In genomic region chr19:3846676-3847604, GRCm38 (mm10) we compare ENCODE assay signal across 18 mouse cellular contexts. TPM values are rescaled to one million over a fixed set of nuclear protein-coding genes. Genes with fewer than 3 reads are reported as not detected.
DNase-seq lines count a peak whose midpoint lies in the region; ATAC-seq and TF ChIP-seq lines count a peak whose summit lies in the region.
"Had no signal": no experiment of that assay in that cellular context is flagged by ENCODE, and none has a peak within 500 bp of the region (broad histone marks: within the 10 kb centered on the region; RNA-seq: fewer than 3 reads in every experiment).

No protein-coding gene starts in this region.

- WGBS in intestine, postnatal 0 days: 68% methylated on average over 10 of the region's 10 CpGs
- 78% methylated on average over 10 of the region's 10 CpGs for WGBS in intestine, embryonic 16.5 days
- 61% methylated on average over 10 of the region's 10 CpGs for WGBS in thymus, adult 2 months

- no peaks in the 10 kb centered on the region for H3K36me3 ChIP-seq in intestine, postnatal 0 days (ENCODE audit: control insufficient read depth, insufficient read depth)
- no peaks in the 10 kb centered on the region for H3K36me3 ChIP-seq in intestine, embryonic 16.5 days (ENCODE audit: control insufficient read depth, insufficient read depth, low read length)
- H3K36me3 ChIP-seq in thymus, adult 2 months (ENCODE audit: control insufficient read depth, insufficient read depth, low read length): no peaks in the 10 kb centered on the region
- H3K36me3 ChIP-seq: embryonic facial prominence, embryonic 12.5 days; G1E; hindbrain, embryonic 15.5 days; liver, embryonic 12.5 days; midbrain, embryonic 15.5 days had no signal

- no peak overlapping the region for H3K4me3 ChIP-seq in intestine, postnatal 0 days (ENCODE audit: low read depth, low read length)
- H3K4me3 ChIP-seq in intestine, embryonic 16.5 days (ENCODE audit: low read length): no peak overlapping the region
- H3K4me3 ChIP-seq in thymus, adult 2 months (ENCODE audit: control insufficient read depth, insufficient read depth, low read length): no peak overlapping the region
- no peak overlapping the region for H3K4me3 ChIP-seq in gastrocnemius, adult 2 months
- H3K4me3 ChIP-seq: embryonic facial prominence, embryonic 12.5 days; hindbrain, embryonic 15.5 days; liver, embryonic 12.5 days; midbrain, embryonic 15.5 days had no signal

- peaks cover 5% of the 10 kb centered on the region; the same call in 1 of the 2 replicates for H3K4me1 ChIP-seq in intestine, postnatal 0 days (replicated peaks; ENCODE audit: control insufficient read depth, insufficient read depth, low read length)
- H3K4me1 ChIP-seq in intestine, embryonic 16.5 days (ENCODE audit: control insufficient read depth, insufficient read depth, low read length): peaks cover 15% of the 10 kb centered on the region; the same call in 1 of the 2 replicates
- H3K4me1 ChIP-seq in thymus, adult 2 months (replicated peaks; ENCODE audit: control insufficient read depth, insufficient read depth, low read length): peaks cover 34% of the 10 kb centered on the region

- no peak for TF ChIP-seq CTCF in intestine, postnatal 0 days (IDR thresholded peaks at IDR 0.05; ENCODE audit: low read depth)
- no peak for TF ChIP-seq CTCF in thymus, adult 2 months (IDR thresholded peaks at IDR 0.05; ENCODE audit: borderline replicate concordance, control insufficient read depth, extremely low read depth, insufficient read depth, low read length, poor library complexity)
- TF ChIP-seq CTCF in gastrocnemius, adult 2 months (IDR thresholded peaks at IDR 0.05): no peak

- no peak overlapping the region for H3K9ac ChIP-seq in intestine, postnatal 0 days (ENCODE audit: low read depth, low read length)
- no peak overlapping the region for H3K9ac ChIP-seq in intestine, embryonic 16.5 days (ENCODE audit: low read depth, low read length)
- H3K9ac ChIP-seq: embryonic facial prominence, embryonic 12.5 days; hindbrain, embryonic 15.5 days; liver, embryonic 12.5 days; midbrain, embryonic 15.5 days had no signal

- no peak overlapping the region for H3K4me2 ChIP-seq in intestine, postnatal 0 days (replicated peaks; ENCODE audit: low read depth)
- no peak overlapping the region for H3K4me2 ChIP-seq in intestine, embryonic 16.5 days (ENCODE audit: low read depth, low read length)
- H3K4me2 ChIP-seq: embryonic facial prominence, embryonic 12.5 days; hindbrain, embryonic 15.5 days; liver, embryonic 12.5 days; midbrain, embryonic 15.5 days had no signal

- H3K27ac ChIP-seq in intestine, postnatal 0 days (ENCODE audit: low read depth, low read length): 0 out of 2 replicates have a peak overlapping the region, but pooled peaks have one; percentile 5
- no peak overlapping the region for H3K27ac ChIP-seq in intestine, embryonic 16.5 days (ENCODE audit: low read length)
- peak overlapping the region; percentile 18; the same call in 1 of the 2 replicates for H3K27ac ChIP-seq in thymus, adult 2 months (ENCODE audit: control insufficient read depth, insufficient read depth, low read length)
- no peak overlapping the region for H3K27ac ChIP-seq in gastrocnemius, adult 2 months
- H3K27ac ChIP-seq: embryonic facial prominence, embryonic 12.5 days; hindbrain, embryonic 15.5 days; liver, embryonic 12.5 days; midbrain, embryonic 15.5 days had no signal

- intact Hi-C loops in gastrocnemius, adult 2 months (cut with DNase I): no loop called here

- ATAC-seq in intestine, postnatal 0 days: no peak
- ATAC-seq in intestine, embryonic 16.5 days: no peak
- ATAC-seq: liver, embryonic 12.5 days; midbrain, embryonic 15.5 days had no signal

- H3K9me3 ChIP-seq in intestine, postnatal 0 days (ENCODE audit: control insufficient read depth): no peaks in the 10 kb centered on the region
- H3K9me3 ChIP-seq in intestine, embryonic 16.5 days (ENCODE audit: control insufficient read depth, low read length): no peaks in the 10 kb centered on the region
- H3K9me3 ChIP-seq: embryonic facial prominence, embryonic 12.5 days; G1E; hindbrain, embryonic 15.5 days; liver, embryonic 12.5 days; midbrain, embryonic 15.5 days had no signal

- TF ChIP-seq POLR2A in thymus, adult 2 months (IDR thresholded peaks at IDR 0.05; ENCODE audit: control insufficient read depth, extremely low read depth, insufficient read depth, low read length, poor library complexity): no peak

- peak; percentile 77 for DNase-seq in adrenal gland, adult 2 months
- DNase-seq in adrenal gland, postnatal 4 days (ENCODE audit: low spot score in 2 of 2): no peak
- DNase-seq in thymus, adult 2 months: peak; percentile 16
- no peak for DNase-seq in thymus, postnatal 25 days
- no peak for DNase-seq in kidney, postnatal 4 days
- no peak for DNase-seq in gastrocnemius, adult 2 months
- DNase-seq: gastrocnemius, postnatal 25 days; kidney, adult 18-20 months; kidney, postnatal 36 days; right cerebral cortex, adult 18-20 months; spleen, adult 18-20 months had no signal

- H3K27me3 ChIP-seq in intestine, postnatal 0 days (replicated peaks; ENCODE audit: control insufficient read depth, insufficient read depth, low read length): no peaks in the 10 kb centered on the region
- no peaks in the 10 kb centered on the region for H3K27me3 ChIP-seq in intestine, embryonic 16.5 days (replicated peaks; ENCODE audit: control insufficient read depth, insufficient read depth, low read length)
- H3K27me3 ChIP-seq in thymus, adult 2 months (ENCODE audit: control insufficient read depth, insufficient read depth, low read length): no peaks in the 10 kb centered on the region
- H3K27me3 ChIP-seq: embryonic facial prominence, embryonic 12.5 days; hindbrain, embryonic 15.5 days; liver, embryonic 12.5 days; midbrain, embryonic 15.5 days had no signal

RNA-seq across cellular contexts. Expression of gene Chka, which starts 4.6 kb away (rescaled TPM):
- total RNA-seq in adrenal gland, adult 2 months (2021): 100 to 1,000 TPM in 1 of 2 experiments, 10 to 100 TPM in 1; 42.1 to 124 TPM
- polyA plus RNA-seq in adrenal gland, adult 2 months (2012; rRNA removed): 149 and 154 TPM in 2 replicates
- 10 to 100 TPM; 63.5 to 70.5 TPM for total RNA-seq in adrenal gland, postnatal 4 days (2021)
- polyA plus RNA-seq in intestine, postnatal 0 days (2015; fragmentation: Nextera tagmentation; extraction: Ambion mirVana): 113 and 155 TPM in 2 replicates
- 57.8 and 67.5 TPM in 2 replicates for polyA plus RNA-seq in intestine, embryonic 16.5 days (2015; fragmentation: Nextera tagmentation; extraction: Ambion mirVana)
- polyA plus RNA-seq in thymus, adult 2 months (2012; rRNA removed): 39.1 and 44.2 TPM in 2 replicates
- 1 to 10 TPM; 1.8 to 5.4 TPM for total RNA-seq in gastrocnemius, adult 2 months (2021)

RNA-seq across cellular contexts. Expression of gene Tcirg1, which starts 60.0 kb away (rescaled TPM):
- 10 to 100 TPM; 63.5 to 84.6 TPM for total RNA-seq in adrenal gland, adult 2 months (2021)
- 181 and 204 TPM in 2 replicates for polyA plus RNA-seq in adrenal gland, adult 2 months (2012; rRNA removed)
- total RNA-seq in adrenal gland, postnatal 4 days (2021): 10 to 100 TPM; 80.5 to 91.9 TPM
- 76.2 and 83.0 TPM in 2 replicates for polyA plus RNA-seq in intestine, postnatal 0 days (2015; fragmentation: Nextera tagmentation; extraction: Ambion mirVana)
- 73.3 and 84.5 TPM in 2 replicates for polyA plus RNA-seq in intestine, embryonic 16.5 days (2015; fragmentation: Nextera tagmentation; extraction: Ambion mirVana)
- 270 and 293 TPM in 2 replicates for polyA plus RNA-seq in thymus, adult 2 months (2012; rRNA removed)
- 1 to 10 TPM; 5.1 to 5.8 TPM for total RNA-seq in gastrocnemius, adult 2 months (2021)

Comparison
In these comparisons a context has a peak if more than half of its experiments do, and no peak if none do; other contexts are left out.
1. DNase-seq: peak in adrenal gland, adult 2 months (single experiment) and thymus, adult 2 months (single experiment); none in adrenal gland, postnatal 4 days (0 of 2), thymus, postnatal 25 days (single experiment), kidney, postnatal 4 days (0 of 2) and gastrocnemius, adult 2 months (single experiment).
2. H3K27ac ChIP-seq: peak in intestine, postnatal 0 days (single experiment) and thymus, adult 2 months (single experiment); none in intestine, embryonic 16.5 days (single experiment) and gastrocnemius, adult 2 months (single experiment).